Mouse (Mus musculus) C3H10T1/2 (cell line): ENCODE results near the gene Abcb10. TPM values are rescaled to one million over a fixed set of nuclear protein-coding genes. Genes with fewer than 3 reads are reported as not detected.

Experiments used
- polyA plus RNA-seq, 2 experiments: library from polyadenylated mRNA; unstranded; fragments of >200 nt; fragmentation: generic; extraction: Trizol; gene quantifications; one replicate each; pipeline ENCODE4 v1.2.1; 2012; ENCODE audit warnings: missing spikeins in 2 of 2

Gene Abcb10
- polyA plus RNA-seq: 1 to 10 TPM; 3.8 to 8.2 TPM

DNA sequence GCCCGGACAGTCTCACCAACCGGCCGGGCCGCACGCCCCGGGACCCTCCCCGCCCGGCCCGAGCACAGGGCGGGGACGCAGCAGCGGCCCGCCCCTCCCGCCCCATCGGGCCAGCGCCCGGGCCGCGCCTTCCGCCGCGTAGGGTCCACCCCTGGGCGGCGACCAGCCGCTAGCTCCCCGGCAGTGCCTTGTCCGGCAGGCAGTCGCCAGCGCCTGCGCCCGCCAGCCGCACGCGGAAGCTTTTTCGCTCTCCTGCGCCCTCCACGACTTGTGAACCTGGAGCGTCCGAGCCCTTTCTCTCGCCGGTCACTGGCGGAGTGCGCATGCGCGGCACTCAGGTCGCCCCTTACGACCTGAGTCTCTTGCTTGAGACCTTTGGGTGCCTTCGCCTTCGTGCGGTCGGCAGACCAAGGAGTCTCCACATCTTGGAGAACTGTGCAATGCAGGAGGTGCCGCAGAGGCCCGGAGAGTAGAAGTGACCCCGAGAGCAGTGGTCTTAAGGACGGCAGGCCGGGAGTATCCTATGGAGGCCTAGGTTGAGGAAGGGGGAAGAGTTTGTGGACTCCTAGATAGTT lies at the start of gene Abcb10:
Abcb10 (minus strand) TSS at position 297 of the 575 bp plus-strand sequence.

DNA sequence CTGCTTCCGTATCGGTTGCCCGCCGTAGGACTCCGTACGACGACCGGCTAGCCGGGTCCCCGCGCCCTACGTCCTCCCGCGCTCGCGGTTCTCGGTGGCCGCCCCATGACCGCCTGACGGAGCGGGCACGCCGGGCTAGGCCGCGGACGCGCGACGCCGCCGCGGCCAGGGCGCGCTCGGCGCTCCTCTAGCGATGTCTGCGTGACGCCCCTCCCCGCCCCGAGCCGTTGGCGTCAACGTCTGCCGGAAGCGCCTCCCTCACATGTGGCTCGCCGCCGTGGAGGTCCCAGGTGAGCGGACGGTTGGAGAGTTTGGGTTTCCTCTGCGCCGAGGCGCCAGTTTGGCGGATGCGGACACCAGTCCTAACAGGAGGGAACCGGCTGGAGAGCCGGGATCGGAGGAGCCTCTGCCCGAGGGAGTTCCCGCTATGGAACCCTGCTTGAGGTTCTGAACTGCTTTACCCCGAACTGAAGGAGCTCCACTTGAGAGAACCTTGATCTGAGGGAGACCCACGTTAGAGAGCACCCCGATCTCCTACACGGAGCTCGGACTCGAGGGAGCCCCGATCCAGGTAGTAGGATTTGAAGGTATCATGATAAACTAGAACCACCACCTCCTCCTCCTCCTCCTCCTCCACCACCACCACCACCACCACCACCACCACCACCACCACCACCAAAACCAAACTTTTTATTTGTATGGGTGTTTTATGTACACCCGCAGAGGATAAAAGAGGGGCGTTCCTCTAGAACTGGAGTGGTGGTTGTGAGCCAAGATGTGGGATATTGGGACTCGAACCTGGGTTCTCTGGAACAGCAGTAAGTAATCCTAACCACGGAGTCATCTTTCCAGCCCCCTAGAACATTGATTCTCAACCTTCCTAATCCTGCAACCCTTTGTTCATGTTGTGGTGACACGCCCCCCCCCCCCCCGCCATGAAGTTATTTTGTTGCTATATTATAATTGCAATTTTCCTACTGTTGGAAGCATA lies 38.6 kb upstream of the Abcb10 start, which contains the start of the genes Taf5l and Urb2:
Taf5l (minus strand) TSS at position 161 of the 991 bp plus-strand sequence.
Urb2 (plus strand) TSS at position 272 of the 991 bp plus-strand sequence.

DNA sequence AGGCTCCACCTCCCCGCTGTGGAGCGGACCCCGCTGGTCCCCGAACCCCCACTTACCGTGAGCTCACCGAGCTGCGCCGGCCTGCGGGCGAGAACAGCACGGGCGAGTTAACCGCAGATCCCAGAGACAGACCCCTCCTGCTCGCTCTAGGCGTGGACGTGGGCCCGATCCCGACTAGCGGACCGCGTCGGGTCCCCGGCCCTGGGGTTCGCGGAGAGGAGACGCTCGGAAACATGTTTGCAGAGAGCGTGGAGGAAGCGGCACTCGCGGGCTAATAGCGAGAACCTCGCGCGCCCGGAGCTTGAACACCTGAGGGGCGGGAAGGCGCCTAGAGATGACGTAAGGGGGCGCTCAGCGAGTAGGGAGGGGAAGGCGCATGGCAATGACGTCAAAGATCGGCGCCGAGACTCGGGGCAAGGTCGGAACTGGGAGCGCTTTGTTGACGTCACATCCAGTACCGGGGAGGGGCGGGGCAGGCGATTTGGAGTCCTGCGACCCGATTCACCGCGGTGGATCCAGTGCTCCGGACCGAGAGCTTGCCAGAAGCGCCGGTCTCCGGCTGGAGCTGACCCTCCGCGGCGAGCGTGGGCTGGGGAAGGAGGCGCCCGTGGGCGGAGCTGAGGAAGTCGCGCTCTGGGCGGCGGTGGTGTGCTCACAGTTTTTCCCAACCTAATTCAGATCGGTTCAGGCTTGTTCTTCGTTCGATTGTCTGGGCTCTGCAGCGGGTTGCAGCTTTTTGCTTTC lies 33.8 kb downstream of the Abcb10 start, which contains the start of gene Nup133:
Nup133 (minus strand) TSS at position 324 of the 744 bp plus-strand sequence.

Other genes starting within 250 kb of the Abcb10 start
- gene Rab4a, start 177.1 kb downstream of the Abcb10 start, polyA plus RNA-seq: 10 to 100 TPM; 16.2 to 23.9 TPM
- 1 to 10 TPM; 1.2 to 3.3 TPM for gene Ccsap, start 122.9 kb downstream of the Abcb10 start, polyA plus RNA-seq
- 1 to 10 TPM in 1 of 2 experiments, under 1 TPM in 1; 0.19 to 1.5 TPM for gene Acta1, start 88.4 kb downstream of the Abcb10 start, polyA plus RNA-seq
- 10 to 100 TPM in 1 of 2 experiments, 1 to 10 TPM in 1; 6.3 to 14.0 TPM for gene Nup133, start 33.9 kb downstream of the Abcb10 start, polyA plus RNA-seq
- 1 to 10 TPM; 5.5 to 8.9 TPM for gene Taf5l, start 38.3 kb upstream of the Abcb10 start, polyA plus RNA-seq
- 1 to 10 TPM in 1 of 2 experiments, under 1 TPM in 1; 0.76 to 2.9 TPM for gene Urb2, start 38.4 kb upstream of the Abcb10 start, polyA plus RNA-seq
- gene Galnt2, start 248.3 kb upstream of the Abcb10 start, polyA plus RNA-seq: 10 to 100 TPM; 26.7 to 35.9 TPM